Mouse (Mus musculus): ENCODE data around the gene Trap1.

GRCm38 (mm10) chr16:4074836-4075235, 2.8 kb downstream of the Trap1 start:
- TF ChIP-seq CTCF (IDR thresholded peaks at IDR 0.05; ENCODE audit: extremely low read depth, insufficient read depth, insufficient read length, insufficient replicate concordance) (no peak), POLR2A (IDR thresholded peaks at IDR 0.05; ENCODE audit: low read depth, low read length) (no peak)
